Mouse (Mus musculus) hindbrain, embryonic 15.5 days (tissue): ENCODE results near the gene Olfr52. TPM values are rescaled to one million over a fixed set of nuclear protein-coding genes. Genes with fewer than 3 reads are reported as not detected.
"Not testable (repeated sequence)": the region's sequence is repeated elsewhere in the genome, so short reads cannot be mapped to it uniquely, and the experiment has no call there.

Experiments
- ATAC-seq: fragments of 200-750 bp; cut with Nextera tagmentation; 2 replicates; pipeline ENCODE4 v1.8.0; 2017; ENCODE audit warnings: low read depth, moderate number of reproducible peaks, moderate TSS enrichment; ENCODE audit not compliant: low FRiP score
- H3K27ac ChIP-seq: fragments of 300-500 bp; sonication (generic); replicated peaks from 2 replicates; pipeline ENCODE4 v1.5.1; 2015; ENCODE audit warnings: mild to moderate bottlenecking, inconsistent platforms
- H3K27me3 ChIP-seq: fragments of 300-500 bp; sonication (generic); 2 replicates; pipeline ENCODE4 v1.6.1; 2015; ENCODE audit warnings: control low read depth, inconsistent platforms
- H3K36me3 ChIP-seq: fragments of 300-500 bp; sonication (generic); 2 replicates; pipeline ENCODE4 v1.6.1; 2015; ENCODE audit warnings: control low read depth, inconsistent platforms
- H3K4me1 ChIP-seq: fragments of 300-500 bp; sonication (generic); replicated peaks from 2 replicates; pipeline ENCODE4 v1.6.1; 2015; ENCODE audit warnings: control low read depth, inconsistent platforms
- H3K4me2 ChIP-seq: fragments of 300-500 bp; sonication (generic); 2 replicates; pipeline ENCODE4 v1.6.1; 2015; ENCODE audit warnings: moderate library complexity, mild to moderate bottlenecking, inconsistent platforms
- H3K4me3 ChIP-seq: fragments of 300-500 bp; sonication (generic); 2 replicates; pipeline ENCODE4 v1.5.1; 2015; ENCODE audit warnings: mild to moderate bottlenecking, inconsistent platforms
- H3K9ac ChIP-seq: fragments of 300-500 bp; sonication (generic); 2 replicates; pipeline ENCODE4 v1.6.1; 2015; ENCODE audit warnings: inconsistent platforms
- H3K9me3 ChIP-seq: fragments of 300-500 bp; sonication (generic); 2 replicates; pipeline ENCODE4 v1.6.1; 2016; ENCODE audit warnings: control low read depth, inconsistent platforms
- WGBS: fragments of 180-500 bp; shearing (Covaris S2); methylation state at CpG from one replicate; pipeline ENCODE4 v1.1.7; 2015; 5-methylcytosine and 5-hydroxymethylcytosine counted together
- polyA plus RNA-seq: library from polyadenylated mRNA; unstranded; fragments of >200 nt; fragmentation: Nextera tagmentation; extraction: Ambion mirVana; gene quantifications from 2 replicates; pipeline ENCODE4 v1.2.1, GENCODE M21; 2015

Gene Olfr52
- polyA plus RNA-seq: not detected in 2 replicates

DNA sequence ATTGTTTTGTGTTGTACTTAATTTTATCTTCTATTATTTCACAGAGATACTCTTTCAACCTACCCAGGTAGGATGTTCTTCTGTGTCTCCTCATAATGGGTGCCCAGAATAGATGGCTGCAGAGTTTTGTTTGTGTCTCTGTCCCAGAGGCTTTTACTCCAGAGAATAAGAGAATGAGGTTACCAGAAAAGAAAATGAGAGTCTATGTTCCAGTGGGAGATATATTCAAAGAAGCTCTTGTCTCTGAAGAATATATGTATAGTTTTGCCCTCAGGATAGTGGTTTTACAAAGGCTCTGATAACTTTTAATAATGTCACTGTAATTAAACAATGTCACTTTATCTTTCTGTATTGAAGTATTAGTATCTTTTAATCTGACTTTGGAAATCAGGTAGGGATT is at the start of gene Olfr52:
TSS of gene Olfr52 (minus strand) at position 101 of the 400 bp plus-strand sequence.
- H3K36me3 ChIP-seq: no peaks in the 10 kb centered on the region
- no peaks in the 10 kb centered on the region for H3K27me3 ChIP-seq
- no peaks in the 10 kb centered on the region for H3K9me3 ChIP-seq
- no peaks in the 10 kb centered on the region for H3K4me1 ChIP-seq
- H3K27ac ChIP-seq: no peak within 1 kb of the TSS
- no peak for ATAC-seq
- no peak within 1 kb of the TSS for H3K4me3 ChIP-seq
- no peak within 1 kb of the TSS for H3K9ac ChIP-seq
- H3K4me2 ChIP-seq: no peak within 1 kb of the TSS

DNA sequence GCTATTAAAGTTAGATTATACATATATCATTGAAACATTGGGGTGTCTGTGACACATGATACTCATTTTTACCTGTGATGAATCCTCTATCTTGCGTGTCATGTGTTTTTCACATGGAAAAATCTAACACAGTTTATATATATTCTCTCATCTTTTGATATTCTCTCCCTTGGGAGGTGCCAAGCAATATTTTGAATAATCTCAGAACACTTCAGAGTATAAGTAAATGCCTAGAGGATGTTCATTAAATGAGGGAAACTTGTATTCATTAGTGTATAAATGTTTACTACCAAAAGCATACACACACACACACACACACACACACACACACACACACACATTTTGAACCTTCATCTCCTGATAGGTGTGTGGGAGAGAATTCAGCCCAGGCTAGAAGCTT is 45.8 kb upstream of the Olfr52 start, which contains the start of gene Olfr1047:
TSS of gene Olfr1047 (minus strand) at position 101 of the 400 bp plus-strand sequence.
- Histone ChIP-seq H3K9me3 (no peaks in the 10 kb centered on the region), H3K4me3 (no peak within 1 kb of the TSS), H3K4me1 (no peaks in the 10 kb centered on the region), H3K27ac (no peak within 1 kb of the TSS), H3K4me2 (no peak within 1 kb of the TSS), H3K9ac (no peak within 1 kb of the TSS), H3K36me3 (no peaks in the 10 kb centered on the region), H3K27me3 (no peaks in the 10 kb centered on the region)
- no peak for ATAC-seq
- WGBS: 98% methylated on average over 1 of the region's 1 CpGs

DNA sequence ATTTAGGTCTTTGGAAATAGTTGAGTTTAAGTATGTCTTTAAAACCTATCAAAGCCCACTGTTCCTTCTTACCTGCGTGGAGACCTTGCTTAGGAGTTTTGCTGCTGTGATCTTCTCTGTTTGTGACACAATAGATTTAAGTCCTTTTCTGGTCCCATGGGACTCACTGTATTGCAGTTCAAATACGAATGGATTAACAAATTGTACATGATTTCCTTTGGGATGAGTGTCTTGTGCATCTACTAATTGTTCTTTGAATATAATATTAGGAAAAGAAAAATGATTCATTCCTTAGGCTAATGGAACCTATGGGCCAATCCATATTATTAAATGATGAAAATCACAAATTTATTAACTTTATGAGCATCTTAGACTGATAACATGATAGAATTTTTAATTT is 33.7 kb upstream of the Olfr52 start, which contains the start of gene Olfr1046:
TSS of gene Olfr1046 (minus strand) at position 101 of the 400 bp plus-strand sequence.
- WGBS: 67% methylated on average over 2 of the region's 2 CpGs
- H3K36me3 ChIP-seq: no peaks in the 10 kb centered on the region
- no peak within 1 kb of the TSS for H3K9ac ChIP-seq
- H3K27ac ChIP-seq: no peak within 1 kb of the TSS
- H3K4me2 ChIP-seq: no peak within 1 kb of the TSS
- no peak within 1 kb of the TSS for H3K4me3 ChIP-seq
- no peaks in the 10 kb centered on the region for H3K9me3 ChIP-seq
- no peaks in the 10 kb centered on the region for H3K4me1 ChIP-seq
- H3K27me3 ChIP-seq: no peaks in the 10 kb centered on the region
- ATAC-seq: no peak

DNA sequence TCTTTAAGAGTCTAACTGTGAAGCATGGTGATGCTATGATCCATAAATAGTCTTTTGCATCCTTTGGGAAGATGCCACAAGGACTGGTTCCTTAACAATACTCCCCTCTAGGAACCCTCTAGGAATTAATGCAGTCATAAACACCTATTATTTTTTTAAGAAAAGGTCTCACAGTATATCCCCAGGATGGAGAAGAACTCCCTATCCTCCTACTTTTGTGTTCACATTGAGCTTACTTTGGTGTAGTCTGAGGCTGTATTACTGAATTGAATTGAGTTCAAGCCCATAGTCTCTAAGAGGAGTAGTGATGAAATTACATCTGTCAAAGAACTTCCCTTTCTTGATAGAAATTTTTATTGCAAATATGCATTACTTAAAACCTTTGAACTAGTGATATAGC is 17.4 kb upstream of the Olfr52 start, which contains the start of gene Olfr1045:
TSS of gene Olfr1045 (minus strand) at position 101 of the 400 bp plus-strand sequence.
- no peaks in the 10 kb centered on the region for H3K36me3 ChIP-seq
- H3K4me2 ChIP-seq: no peak within 1 kb of the TSS
- no peak within 1 kb of the TSS for H3K4me3 ChIP-seq
- no peak within 1 kb of the TSS for H3K27ac ChIP-seq
- no peaks in the 10 kb centered on the region for H3K4me1 ChIP-seq
- H3K9me3 ChIP-seq: no peaks in the 10 kb centered on the region
- no peaks in the 10 kb centered on the region for H3K27me3 ChIP-seq
- no peak for ATAC-seq
- no peak within 1 kb of the TSS for H3K9ac ChIP-seq

DNA sequence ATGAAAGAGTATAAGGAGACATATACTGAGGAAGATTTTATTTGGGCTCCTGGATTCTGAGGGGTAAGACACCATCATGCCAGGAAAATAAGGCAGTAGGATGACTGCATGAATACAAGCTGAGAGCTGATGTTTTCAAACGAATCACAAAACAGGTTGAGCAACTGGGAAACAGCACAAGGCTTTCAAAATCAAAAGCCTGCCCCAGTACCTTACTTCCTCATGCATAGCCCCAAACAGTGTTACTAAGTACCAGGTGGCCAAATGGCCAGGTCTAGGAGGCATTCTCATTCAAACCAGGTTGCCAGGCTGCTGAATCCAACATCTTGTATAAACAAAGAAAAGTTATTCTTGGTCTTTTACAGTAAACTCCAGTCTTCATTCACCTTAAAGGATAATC is 10.4 kb upstream of the Olfr52 start:
- no peaks in the 10 kb centered on the region for H3K9me3 ChIP-seq
- no peaks in the 10 kb centered on the region for H3K27me3 ChIP-seq
- no peak overlapping the region for H3K9ac ChIP-seq
- H3K4me3 ChIP-seq: no peak overlapping the region
- ATAC-seq: no peak
- H3K4me1 ChIP-seq: no peaks in the 10 kb centered on the region
- H3K4me2 ChIP-seq: no peak overlapping the region
- 57% methylated on average over 1 of the region's 1 CpGs for WGBS
- H3K27ac ChIP-seq: no peak overlapping the region
- no peaks in the 10 kb centered on the region for H3K36me3 ChIP-seq

DNA sequence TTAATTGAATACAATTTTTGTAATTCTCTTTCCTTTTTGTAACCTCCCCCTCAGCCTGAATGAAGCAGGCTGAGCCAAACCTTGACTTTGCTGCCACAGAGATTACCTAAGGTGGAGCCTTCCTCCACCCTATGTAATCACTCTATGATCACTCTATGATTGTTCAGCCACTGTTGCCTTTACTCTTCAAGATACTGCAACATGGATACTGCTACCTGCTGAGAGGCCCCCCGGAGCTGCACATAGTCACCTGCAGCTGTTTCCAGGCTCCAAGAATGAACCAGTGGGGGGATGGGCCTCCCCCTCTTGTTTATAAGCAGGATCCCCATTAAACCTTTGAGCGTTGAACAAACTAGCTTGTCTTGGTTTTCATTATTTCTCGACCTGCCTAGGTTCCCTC is 5.5 kb downstream of the Olfr52 start:
- ATAC-seq: no peak
- Histone ChIP-seq H3K27ac (no peak overlapping the region), H3K9ac (no peak overlapping the region), H3K9me3 (no peaks in the 10 kb centered on the region), H3K36me3 (no peaks in the 10 kb centered on the region), H3K4me2 (no peak overlapping the region), H3K27me3 (no peaks in the 10 kb centered on the region), H3K4me3 (no peak overlapping the region), H3K4me1 (no peaks in the 10 kb centered on the region)
- 76% methylated on average over 3 of the region's 3 CpGs for WGBS

DNA sequence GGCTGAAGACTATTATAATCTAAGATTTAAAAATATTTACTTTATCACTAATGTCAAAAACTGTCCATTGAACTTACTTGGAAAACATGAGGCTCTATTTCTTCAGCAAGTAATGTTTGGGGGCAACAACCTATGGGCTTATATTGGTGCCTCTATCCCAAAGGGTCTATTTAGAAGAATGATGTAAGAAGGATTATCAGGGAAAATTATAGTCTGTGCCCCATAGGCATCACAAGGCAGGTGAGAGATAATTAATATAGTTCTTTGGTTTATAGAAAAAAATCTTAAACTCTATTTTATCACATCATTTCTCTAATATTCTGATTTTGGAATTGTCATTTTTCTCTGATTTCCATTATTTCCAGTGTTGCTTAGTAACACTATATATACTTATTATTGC is 7.8 kb downstream of the Olfr52 start, which contains the start of gene Olfr1044:
TSS of gene Olfr1044 (minus strand) at position 101 of the 400 bp plus-strand sequence.
- Histone ChIP-seq H3K9me3 (no peaks in the 10 kb centered on the region), H3K9ac (no peak within 1 kb of the TSS), H3K36me3 (no peaks in the 10 kb centered on the region), H3K4me2 (no peak within 1 kb of the TSS), H3K27me3 (no peaks in the 10 kb centered on the region), H3K4me1 (no peaks in the 10 kb centered on the region), H3K4me3 (no peak within 1 kb of the TSS), H3K27ac (no peak within 1 kb of the TSS)
- ATAC-seq: no peak

DNA sequence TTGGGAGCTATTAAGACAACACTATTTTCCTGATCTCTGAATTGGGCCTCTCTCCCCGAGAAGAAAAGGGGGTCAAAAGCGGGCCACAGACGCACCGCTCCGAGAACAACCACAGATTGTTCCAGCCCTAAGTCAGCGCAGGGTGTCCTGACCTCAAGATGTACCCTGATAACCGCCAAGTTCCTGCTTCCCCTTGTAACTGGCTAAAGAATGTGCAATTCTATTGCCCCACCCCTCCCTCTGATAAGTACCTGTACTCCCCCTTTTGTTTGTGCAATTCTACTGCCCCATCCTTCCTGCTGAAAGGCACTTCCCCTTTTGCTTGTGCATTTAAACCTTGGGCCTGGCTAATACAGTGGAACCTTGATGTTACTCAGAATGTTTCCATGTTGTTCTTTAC is 10.1 kb downstream of the Olfr52 start:
- WGBS: 82% methylated on average over 7 of the region's 7 CpGs

DNA sequence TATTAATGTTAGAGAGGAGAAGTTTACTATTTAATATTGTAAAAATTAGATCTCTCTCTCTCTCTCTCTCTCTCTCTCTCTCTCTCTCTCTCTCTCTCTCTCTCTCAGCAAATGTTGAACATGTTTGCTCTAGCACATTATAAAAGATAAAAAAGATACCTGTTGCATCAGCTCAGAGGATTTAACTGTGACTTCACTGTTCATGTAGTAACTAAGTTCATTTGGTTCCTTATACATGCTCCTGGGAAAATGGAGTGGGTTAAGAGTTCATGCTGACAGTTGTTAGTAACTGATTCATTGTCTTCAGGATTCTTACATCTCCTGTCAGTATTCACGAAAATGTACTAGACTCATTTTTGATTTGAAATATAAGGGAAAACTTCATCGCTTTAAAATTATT is 18.1 kb downstream of the Olfr52 start, which contains the start of gene Olfr1043:
TSS of gene Olfr1043 (minus strand) at position 101 of the 400 bp plus-strand sequence.
- no peaks in the 10 kb centered on the region for H3K27me3 ChIP-seq
- no peak within 1 kb of the TSS for H3K9ac ChIP-seq
- WGBS: 96% methylated on average over 2 of the region's 2 CpGs
- no peak within 1 kb of the TSS for H3K4me3 ChIP-seq
- H3K9me3 ChIP-seq: no peaks in the 10 kb centered on the region
- no peaks in the 10 kb centered on the region for H3K4me1 ChIP-seq
- no peaks in the 10 kb centered on the region for H3K36me3 ChIP-seq
- H3K4me2 ChIP-seq: no peak within 1 kb of the TSS
- ATAC-seq: no peak
- no peak within 1 kb of the TSS for H3K27ac ChIP-seq

More for the DNA sequence above, 10.1 kb downstream of the Olfr52 start:
- not testable (repeated sequence) for H3K4me3 ChIP-seq, H3K27ac ChIP-seq, H3K27me3 ChIP-seq, ATAC-seq, H3K36me3 ChIP-seq, H3K9me3 ChIP-seq, H3K9ac ChIP-seq, H3K4me2 ChIP-seq, H3K4me1 ChIP-seq

DNA sequence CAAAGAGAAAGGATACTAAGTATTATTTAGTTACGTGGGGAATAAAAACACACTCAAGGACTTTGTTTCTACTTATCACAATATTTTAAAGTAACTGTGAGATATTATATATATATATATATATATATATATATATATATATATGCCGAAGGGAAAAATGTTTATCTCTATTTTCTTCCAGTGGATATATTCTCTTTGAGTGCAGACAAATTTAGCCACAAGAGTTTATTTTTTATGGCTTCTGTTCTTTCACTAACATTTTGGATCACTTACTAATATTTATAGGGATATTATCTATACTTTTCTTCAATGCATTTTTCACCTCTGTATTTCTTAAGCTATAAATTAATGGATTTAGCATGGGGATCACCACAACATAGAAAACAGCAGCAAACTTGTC is 23.7 kb downstream of the Olfr52 start, which contains the start of gene Olfr1042:
TSS of gene Olfr1042 (minus strand) at position 101 of the 400 bp plus-strand sequence.
- Histone ChIP-seq H3K4me2 (no peak within 1 kb of the TSS), H3K9ac (no peak within 1 kb of the TSS), H3K4me1 (no peaks in the 10 kb centered on the region), H3K27me3 (no peaks in the 10 kb centered on the region), H3K4me3 (no peak within 1 kb of the TSS), H3K36me3 (no peaks in the 10 kb centered on the region), H3K9me3 (no peaks in the 10 kb centered on the region), H3K27ac (no peak within 1 kb of the TSS)
- WGBS: 77% methylated on average over 2 of the region's 2 CpGs
- no peak for ATAC-seq

DNA sequence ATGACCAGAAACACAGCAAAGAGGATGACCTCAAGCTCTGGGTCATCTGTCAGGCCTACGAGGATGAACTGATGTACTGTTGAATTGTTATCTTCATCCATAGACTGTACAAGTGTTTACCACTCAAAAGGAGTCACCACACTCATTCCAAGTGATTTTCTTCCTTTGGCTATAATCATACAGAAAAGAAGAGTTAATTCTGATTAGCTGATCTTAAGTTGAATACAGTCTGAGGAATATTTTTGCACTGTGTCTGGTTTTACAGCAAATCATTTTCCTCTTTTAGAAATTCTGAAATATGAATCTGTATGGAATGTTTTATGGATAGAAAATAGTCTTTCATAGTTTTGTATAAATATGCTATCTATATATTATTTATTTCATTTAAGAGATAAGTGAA is 38.9 kb downstream of the Olfr52 start, which contains the start of gene Olfr1040:
TSS of gene Olfr1040 (minus strand) at position 101 of the 400 bp plus-strand sequence.
- H3K9ac ChIP-seq: no peak within 1 kb of the TSS
- H3K4me2 ChIP-seq: no peak within 1 kb of the TSS
- H3K27ac ChIP-seq: no peak within 1 kb of the TSS
- H3K9me3 ChIP-seq: no peaks in the 10 kb centered on the region
- no peaks in the 10 kb centered on the region for H3K36me3 ChIP-seq
- WGBS: 95% methylated on average over 1 of the region's 1 CpGs
- no peak for ATAC-seq
- H3K27me3 ChIP-seq: no peaks in the 10 kb centered on the region
- H3K4me3 ChIP-seq: no peak within 1 kb of the TSS
- no peaks in the 10 kb centered on the region for H3K4me1 ChIP-seq

DNA sequence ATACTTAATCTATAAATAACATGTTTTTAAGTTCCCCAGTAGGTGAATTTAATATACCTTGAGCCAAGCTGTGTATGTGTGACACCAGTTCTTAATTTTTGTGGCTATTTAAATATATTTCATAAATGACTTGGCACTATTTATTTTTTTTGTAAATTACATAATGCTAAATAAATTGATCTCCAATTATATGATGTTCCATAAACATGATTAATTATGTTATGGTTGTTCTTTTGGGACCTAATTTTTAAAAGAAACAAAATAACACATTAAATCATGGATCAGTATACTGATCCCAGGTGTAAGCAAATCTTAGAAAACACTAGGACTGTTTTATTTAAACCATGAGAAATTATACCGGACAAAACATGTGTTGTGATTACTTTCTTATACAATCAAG is 49.7 kb downstream of the Olfr52 start, which contains the start of gene Olfr1039:
TSS of gene Olfr1039 (minus strand) at position 101 of the 400 bp plus-strand sequence.
- WGBS: 97% methylated on average over 1 of the region's 1 CpGs
- no peak for ATAC-seq
- no peaks in the 10 kb centered on the region for H3K27me3 ChIP-seq

More for the DNA sequence above, 49.7 kb downstream of the Olfr52 start, which contains the start of gene Olfr1039:
- Histone ChIP-seq H3K4me2 (no peak within 1 kb of the TSS), H3K27ac (no peak within 1 kb of the TSS), H3K9ac (no peak within 1 kb of the TSS), H3K36me3 (no peaks in the 10 kb centered on the region), H3K9me3 (no peaks in the 10 kb centered on the region), H3K4me1 (no peaks in the 10 kb centered on the region), H3K4me3 (no peak within 1 kb of the TSS)
